Mouse (Mus musculus) forebrain, embryonic 12.5 days (tissue): ENCODE results near the gene Ddx55. TPM values are rescaled to one million over a fixed set of nuclear protein-coding genes. Genes with fewer than 3 reads are reported as not detected.
A peak's percentile ranks its signal among the peaks of the same experiment; 100 is the strongest.

ENCODE experiments used
- ATAC-seq: fragments of 200-750 bp; cut with Nextera tagmentation; 2 replicates; pipeline ENCODE4 v1.8.0; 2017; ENCODE audit warnings: moderate TSS enrichment; ENCODE audit not compliant: low FRiP score
- H3K27ac ChIP-seq: fragments of 300-500 bp; sonication (generic); 2 replicates; pipeline ENCODE4 v1.5.1; 2016; ENCODE audit warnings: mild to moderate bottlenecking
- H3K27me3 ChIP-seq: fragments of 300-500 bp; sonication (generic); 2 replicates; pipeline ENCODE4 v1.6.1; 2016; ENCODE audit warnings: mild to moderate bottlenecking
- H3K36me3 ChIP-seq: fragments of 300-500 bp; sonication (generic); replicated peaks from 2 replicates; pipeline ENCODE4 v1.6.1; 2016; ENCODE audit warnings: mild to moderate bottlenecking
- H3K4me1 ChIP-seq: fragments of 300-500 bp; sonication (generic); 2 replicates; pipeline ENCODE4 v1.6.1; 2016
- H3K4me2 ChIP-seq: fragments of 300-500 bp; sonication (generic); 2 replicates; pipeline ENCODE4 v1.6.1; 2016; ENCODE audit warnings: mild to moderate bottlenecking, moderate library complexity
- H3K4me3 ChIP-seq: fragments of 300-500 bp; sonication (generic); replicated peaks from 2 replicates; pipeline ENCODE4 v1.5.1; 2016; ENCODE audit warnings: mild to moderate bottlenecking
- H3K9ac ChIP-seq: fragments of 300-500 bp; sonication (generic); 2 replicates; pipeline ENCODE4 v1.6.1; 2016; ENCODE audit warnings: mild to moderate bottlenecking
- H3K9me3 ChIP-seq: fragments of 300-500 bp; sonication (generic); 2 replicates; pipeline ENCODE4 v1.6.1; 2016
- WGBS: fragments of 180-500 bp; shearing (Covaris S2); methylation state at CpG from one replicate; pipeline ENCODE4 v1.1.7; 2016; 5-methylcytosine and 5-hydroxymethylcytosine counted together
- polyA plus RNA-seq: library from polyadenylated mRNA; unstranded; fragments of >200 nt; fragmentation: Nextera tagmentation; extraction: Ambion mirVana; gene quantifications from 2 replicates; pipeline ENCODE4 v1.2.1, GENCODE M21; 2016

Ddx55 gene
- polyA plus RNA-seq, 1 experiment from 2014 or later = 19.3 TPM

- H3K9ac ChIP-seq = peak overlapping the region; percentile 47; the same call in 1 of the 2 replicates
- no peaks in the 10 kb centered on the region for H3K27me3 ChIP-seq
- no peaks in the 10 kb centered on the region for H3K9me3 ChIP-seq
- WGBS = 78% methylated on average over 4 of the region's 4 CpGs
- H3K36me3 ChIP-seq = 0 out of 2 replicates have a peak, but pooled peaks cover 9% of the 10 kb centered on the region
- peak overlapping the region; percentile 82; the same call in 1 of the 2 replicates for H3K4me3 ChIP-seq
- H3K4me2 ChIP-seq = peak overlapping the region; percentile 74
- no peak for ATAC-seq
- peaks cover 38% of the 10 kb centered on the region for H3K4me1 ChIP-seq
- no peak overlapping the region for H3K27ac ChIP-seq
These were observed 24.3 kb upstream of the Ddx55 start for GRCm38 (mm10) chr5:124528351-124528750.

- peak overlapping the region; percentile 56; the same call in 1 of the 2 replicates for H3K27ac ChIP-seq
- no peaks in the 10 kb centered on the region for H3K27me3 ChIP-seq
- H3K4me2 ChIP-seq = peak overlapping the region; percentile 74
- H3K9ac ChIP-seq = peak overlapping the region; percentile 47
- H3K4me3 ChIP-seq = peak overlapping the region; percentile 82
- no peak for ATAC-seq
- 45% methylated on average over 9 of the region's 9 CpGs for WGBS
- no peaks in the 10 kb centered on the region for H3K9me3 ChIP-seq
- H3K36me3 ChIP-seq = 0 out of 2 replicates have a peak, but pooled peaks cover 4% of the 10 kb centered on the region
- peaks cover 38% of the 10 kb centered on the region for H3K4me1 ChIP-seq
These were observed 23.9 kb upstream of the Ddx55 start for GRCm38 (mm10) chr5:124528791-124529190.

- no peaks in the 10 kb centered on the region for H3K27me3 ChIP-seq
- peak overlapping the region; percentile 56 for H3K27ac ChIP-seq
- WGBS = 42% methylated on average over 8 of the region's 8 CpGs
- no peak for ATAC-seq
- peak overlapping the region; percentile 74 for H3K4me2 ChIP-seq
- no peaks in the 10 kb centered on the region for H3K9me3 ChIP-seq
- H3K36me3 ChIP-seq = 0 out of 2 replicates have a peak, but pooled peaks cover 3% of the 10 kb centered on the region
- peak overlapping the region; percentile 82 for H3K4me3 ChIP-seq
- H3K9ac ChIP-seq = peak overlapping the region; percentile 47; the same call in 1 of the 2 replicates
- H3K4me1 ChIP-seq = peaks cover 38% of the 10 kb centered on the region
These were observed 23.4 kb upstream of the Ddx55 start for GRCm38 (mm10) chr5:124529191-124529651.

GRCm38 (mm10) chr5:124529697-124530096, 23.0 kb upstream of the Ddx55 start:
- ATAC-seq = no peak
- H3K36me3 ChIP-seq = 0 out of 2 replicates have a peak, but pooled peaks cover 3% of the 10 kb centered on the region
- H3K27me3 ChIP-seq = no peaks in the 10 kb centered on the region
- WGBS = 71% methylated on average over 8 of the region's 8 CpGs
- H3K4me3 ChIP-seq = peak overlapping the region; percentile 82
- H3K9ac ChIP-seq = peak overlapping the region; percentile 76; the same call in 1 of the 2 replicates
- H3K27ac ChIP-seq = peak overlapping the region; percentile 56; the same call in 1 of the 2 replicates
- H3K9me3 ChIP-seq = no peaks in the 10 kb centered on the region
- peaks cover 38% of the 10 kb centered on the region for H3K4me1 ChIP-seq
- H3K4me2 ChIP-seq = peak overlapping the region; percentile 74

- 0 out of 2 replicates have a peak, but pooled peaks cover 3% of the 10 kb centered on the region for H3K36me3 ChIP-seq
- under 1% methylated on average over 86 of the region's 96 CpGs for WGBS
- peak within 1 kb of the TSS; percentile 82 for H3K27ac ChIP-seq
- H3K4me1 ChIP-seq = peaks cover 38% of the 10 kb centered on the region
- peak within 1 kb of the TSS; percentile 74 for H3K4me2 ChIP-seq
- ATAC-seq = peak; percentile 96
- peak within 1 kb of the TSS; percentile 76 for H3K9ac ChIP-seq
- H3K27me3 ChIP-seq = peaks cover 3% of the 10 kb centered on the region; the same call in 1 of the 2 replicates
- peak within 1 kb of the TSS; percentile 82 for H3K4me3 ChIP-seq
- no peaks in the 10 kb centered on the region for H3K9me3 ChIP-seq
These were observed 21.7 kb upstream of the Ddx55 start, which contains the start of gene Rilpl1 for GRCm38 (mm10) chr5:124530655-124531582. Rilpl1 (minus strand) TSS chr5:124531391.

- Histone ChIP-seq H3K4me3 (peak overlapping the region; percentile 82), H3K9me3 (no peaks in the 10 kb centered on the region), H3K27me3 (peaks cover 5% of the 10 kb centered on the region; the same call in 1 of the 2 replicates), H3K4me1 (peaks cover 39% of the 10 kb centered on the region), H3K9ac (peak overlapping the region; percentile 76), H3K4me2 (peak overlapping the region; percentile 74), H3K27ac (peak overlapping the region; percentile 82), H3K36me3 (0 out of 2 replicates have a peak, but pooled peaks cover 3% of the 10 kb centered on the region)
- no peak for ATAC-seq
- 9% methylated on average over 14 of the region's 14 CpGs for WGBS
These were observed 21.1 kb upstream of the Ddx55 start for GRCm38 (mm10) chr5:124531583-124531930.

- H3K36me3 ChIP-seq = no peaks in the 10 kb centered on the region
- WGBS = 32% methylated on average over 7 of the region's 7 CpGs
- peaks cover 10% of the 10 kb centered on the region; the same call in 1 of the 2 replicates for H3K27me3 ChIP-seq
- 0 out of 2 replicates have a peak overlapping the region, but pooled peaks have one; percentile 13 for H3K9ac ChIP-seq
- no peaks in the 10 kb centered on the region for H3K9me3 ChIP-seq
- ATAC-seq = no peak
- H3K4me2 ChIP-seq = no peak overlapping the region
- peaks cover 44% of the 10 kb centered on the region for H3K4me1 ChIP-seq
- H3K4me3 ChIP-seq = no peak overlapping the region
- no peak overlapping the region for H3K27ac ChIP-seq
These were observed 20.2 kb upstream of the Ddx55 start for GRCm38 (mm10) chr5:124532451-124532850.

GRCm38 (mm10) chr5:124535016-124535415, 17.6 kb upstream of the Ddx55 start:
- Histone ChIP-seq H3K36me3 (no peaks in the 10 kb centered on the region), H3K4me3 (no peak overlapping the region), H3K27me3 (peaks cover 10% of the 10 kb centered on the region; the same call in 1 of the 2 replicates), H3K9ac (no peak overlapping the region), H3K4me1 (peaks cover 24% of the 10 kb centered on the region), H3K4me2 (no peak overlapping the region), H3K9me3 (no peaks in the 10 kb centered on the region), H3K27ac (no peak overlapping the region)
- ATAC-seq = no peak
- WGBS = 70% methylated on average over 5 of the region's 5 CpGs

- 6% methylated on average over 17 of the region's 17 CpGs for WGBS
- Histone ChIP-seq H3K4me2 (peak overlapping the region; percentile 41), H3K4me3 (peak overlapping the region; percentile 8; the same call in 1 of the 2 replicates), H3K9ac (peak overlapping the region; percentile 12; the same call in 1 of the 2 replicates), H3K27ac (no peak overlapping the region), H3K9me3 (no peaks in the 10 kb centered on the region), H3K27me3 (peaks cover 10% of the 10 kb centered on the region; the same call in 1 of the 2 replicates), H3K36me3 (no peaks in the 10 kb centered on the region), H3K4me1 (peaks cover 14% of the 10 kb centered on the region)
- ATAC-seq = no peak
These were observed 15.9 kb upstream of the Ddx55 start for GRCm38 (mm10) chr5:124536776-124537175.

- H3K4me2 ChIP-seq = no peak overlapping the region
- ATAC-seq = no peak
- 76% methylated on average over 16 of the region's 16 CpGs for WGBS
- H3K4me1 ChIP-seq = peaks cover 19% of the 10 kb centered on the region
- H3K27me3 ChIP-seq = peaks cover 10% of the 10 kb centered on the region; the same call in 1 of the 2 replicates
- no peaks in the 10 kb centered on the region for H3K9me3 ChIP-seq
- no peak overlapping the region for H3K27ac ChIP-seq
- no peak overlapping the region for H3K9ac ChIP-seq
- peaks cover 11% of the 10 kb centered on the region for H3K36me3 ChIP-seq
- H3K4me3 ChIP-seq = no peak overlapping the region
These were observed 13.6 kb upstream of the Ddx55 start for GRCm38 (mm10) chr5:124538813-124539792.

- no peak for ATAC-seq
- H3K4me2 ChIP-seq = peak overlapping the region; percentile 35
- no peaks in the 10 kb centered on the region for H3K9me3 ChIP-seq
- H3K4me1 ChIP-seq = peaks cover 19% of the 10 kb centered on the region
- no peak overlapping the region for H3K27ac ChIP-seq
- peak overlapping the region; percentile 66 for H3K4me3 ChIP-seq
- peaks cover 10% of the 10 kb centered on the region; the same call in 1 of the 2 replicates for H3K27me3 ChIP-seq
- H3K9ac ChIP-seq = peak overlapping the region; percentile 25; the same call in 1 of the 2 replicates
- 75% methylated on average over 4 of the region's 4 CpGs for WGBS
- H3K36me3 ChIP-seq = peaks cover 19% of the 10 kb centered on the region
These were observed 12.8 kb upstream of the Ddx55 start for GRCm38 (mm10) chr5:124539905-124540304.
